Mouse (Mus musculus) thymus, postnatal 4 days (tissue): ENCODE data around the gene Iqgap2.

Experiments
- DNase-seq: peaks from one replicate; pipeline ENCODE4 v3.0.0; 2021

Iqgap2 gene

DNA sequence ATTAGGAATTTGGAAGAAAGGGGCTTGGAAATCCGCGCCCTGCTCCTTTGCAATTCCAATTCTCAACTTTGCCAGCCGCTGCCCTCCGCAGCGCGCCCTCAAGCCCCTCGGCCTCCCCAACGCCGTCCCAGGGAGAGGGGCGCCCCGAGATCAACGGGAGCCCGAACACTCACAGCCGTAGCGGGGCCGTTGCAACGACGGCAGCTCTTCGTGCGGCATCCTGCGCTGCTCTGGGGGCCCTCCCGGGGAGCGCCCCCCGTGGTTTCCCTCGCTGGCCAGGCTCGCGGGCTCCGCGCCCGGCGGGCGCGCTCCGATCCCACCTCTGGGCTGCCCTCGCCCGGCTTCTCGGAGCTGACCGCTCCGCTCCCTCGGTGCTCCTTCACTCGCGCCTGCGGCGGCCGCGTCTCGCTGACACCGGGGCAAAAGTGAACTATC lies at the start of gene Iqgap2:
TSS of gene Iqgap2 (minus strand) at position 432 of the 435 bp plus-strand sequence.
- DNase-seq: peak; percentile 74

DNA sequence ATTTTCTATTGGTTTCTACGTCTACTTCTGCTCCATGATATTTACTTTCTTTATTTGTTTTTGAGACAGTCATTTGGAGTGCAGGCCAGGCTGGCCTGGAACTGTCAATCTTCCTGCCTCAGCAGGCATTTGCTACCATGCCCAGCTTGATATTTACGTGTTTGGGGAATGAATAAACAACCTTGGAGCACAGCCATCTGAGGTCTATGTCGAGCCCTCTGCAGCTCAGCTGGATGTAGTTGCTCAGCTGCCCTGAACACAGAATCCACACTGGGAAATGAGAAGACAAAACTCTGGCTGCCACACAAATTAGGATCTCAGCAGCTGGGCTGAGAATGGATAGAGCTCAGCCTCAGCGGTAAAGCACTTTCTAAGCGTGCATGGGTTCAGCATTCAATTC lies 49.1 kb upstream of the Iqgap2 start:
- no peak for DNase-seq

DNA sequence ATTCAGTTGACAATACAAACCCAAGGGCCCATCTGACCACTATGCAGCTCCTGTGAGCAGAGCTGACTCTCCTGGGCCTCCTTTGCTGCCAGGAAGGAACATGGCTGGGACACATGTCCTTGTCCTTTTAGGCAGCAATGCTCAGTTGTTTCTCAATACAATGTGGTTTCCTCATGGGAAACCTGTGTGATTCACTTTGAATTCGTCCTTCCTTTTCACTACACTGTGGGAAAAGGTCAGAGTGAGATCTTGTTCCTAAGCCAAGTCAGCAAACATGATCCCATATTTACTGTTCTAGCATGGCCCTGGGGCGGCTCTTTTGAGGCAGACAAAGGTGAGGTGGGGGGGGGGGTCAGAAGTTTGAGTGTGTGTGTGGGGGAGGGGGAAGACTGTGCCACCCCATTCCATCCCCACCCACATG lies 32.5 kb upstream of the Iqgap2 start:
- DNase-seq: no peak

DNA sequence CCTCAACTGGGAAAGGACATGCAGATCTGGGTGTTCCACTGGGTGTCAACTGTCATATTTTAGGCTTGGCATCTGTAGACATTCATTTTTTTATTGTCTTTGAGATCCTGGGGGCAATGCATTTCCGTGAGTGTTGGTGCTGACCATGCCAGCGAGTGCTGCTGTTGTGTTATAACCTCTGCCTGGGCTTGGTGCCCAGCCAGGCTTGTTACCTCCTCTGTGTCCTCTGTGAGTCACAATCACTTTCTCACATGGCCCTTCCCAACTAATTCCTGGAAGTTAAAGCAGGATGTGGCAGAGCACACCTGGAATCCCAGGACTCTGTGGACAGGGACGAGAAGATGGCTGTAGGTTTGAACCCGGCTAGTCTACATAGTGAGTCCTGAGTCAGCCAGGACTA lies 30.9 kb upstream of the Iqgap2 start:
- DNase-seq: no peak

GRCm38 (mm10) chr13:95918624-95919284 lies 27.0 kb upstream of the Iqgap2 start:
- no peak for DNase-seq

DNA sequence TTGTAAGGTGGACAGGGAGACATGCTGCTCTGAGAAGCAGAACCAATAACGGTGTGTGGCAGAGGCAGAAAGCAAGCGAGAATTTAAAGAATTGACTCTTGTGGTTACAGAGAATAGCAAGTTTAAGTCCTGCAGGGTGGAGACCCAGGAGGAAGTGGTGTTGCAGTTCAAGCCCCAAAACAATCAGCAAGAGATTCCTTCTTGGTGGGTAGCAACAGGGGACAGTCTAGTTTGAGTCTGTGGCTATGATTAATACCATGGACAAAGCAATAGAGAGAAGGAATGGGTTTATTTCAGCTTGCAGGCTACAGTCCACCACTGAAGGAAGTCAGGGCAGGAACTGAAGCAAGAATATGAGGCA lies 21.3 kb upstream of the Iqgap2 start:
- DNase-seq: no peak

DNA sequence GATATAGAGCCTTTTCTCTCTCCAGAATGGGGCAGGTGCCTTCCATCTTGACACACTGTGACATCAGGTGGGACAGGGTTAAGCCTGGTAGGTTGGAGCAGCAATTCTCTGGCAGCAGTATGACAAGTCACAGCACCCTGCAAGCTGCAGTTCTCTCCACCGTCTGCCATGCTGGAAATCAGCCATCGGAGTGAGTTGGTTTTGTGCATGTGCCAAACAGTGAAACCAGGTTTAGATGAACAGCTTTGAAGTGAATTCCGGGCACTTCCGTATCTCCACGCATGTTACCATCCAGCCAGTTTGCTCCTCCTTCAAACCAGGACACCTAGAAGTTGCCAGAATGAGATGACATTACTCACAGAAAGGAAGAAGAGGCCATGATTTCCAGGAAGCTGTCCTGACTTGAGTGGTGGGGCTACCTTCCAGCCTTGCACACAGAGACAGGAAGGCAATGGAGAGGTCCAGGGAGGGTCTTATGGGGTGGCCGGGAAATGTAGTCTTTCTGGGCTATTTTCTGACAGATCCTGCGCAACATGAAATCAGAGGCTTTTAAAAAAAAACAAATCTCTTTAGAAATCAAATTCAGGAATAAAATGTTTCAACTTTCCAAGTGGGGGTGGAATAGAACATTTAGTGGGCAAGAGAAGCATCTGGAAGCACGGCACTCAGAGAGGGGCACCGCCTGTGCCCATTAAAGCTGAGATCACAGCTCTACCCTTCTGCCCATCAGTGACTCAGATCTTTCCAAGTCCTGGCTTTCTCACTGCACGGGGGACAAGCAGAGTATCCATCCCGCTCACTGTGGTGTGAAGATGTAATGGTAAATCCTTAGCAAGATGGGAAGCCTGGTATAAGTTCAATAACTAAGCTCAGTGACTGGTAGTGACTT lies 20.7 kb upstream of the Iqgap2 start:
- no peak for DNase-seq

DNA sequence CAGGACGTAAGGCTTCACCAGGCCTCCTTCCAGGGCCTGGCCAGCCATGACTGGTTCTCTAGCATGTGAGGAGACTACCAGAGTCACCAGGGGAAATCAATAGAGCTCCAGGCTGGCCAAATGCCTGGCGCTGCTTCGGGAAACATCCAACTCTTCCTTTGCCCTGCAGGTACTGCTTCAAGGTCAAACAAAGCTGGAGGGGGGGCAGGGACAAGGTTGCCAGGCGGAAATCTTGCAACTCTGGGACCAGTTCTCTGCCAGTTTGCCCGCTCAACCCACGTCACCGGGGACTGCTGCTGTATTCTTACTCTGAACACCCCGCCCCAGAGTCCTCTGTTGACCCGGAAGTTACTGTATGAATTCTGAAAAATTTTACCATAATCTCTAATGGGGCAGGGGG lies 18.5 kb upstream of the Iqgap2 start:
- DNase-seq: no peak

- no peak for DNase-seq
Measured at GRCm38 (mm10) chr13:95909244-95909643, 17.5 kb upstream of the Iqgap2 start.

DNA sequence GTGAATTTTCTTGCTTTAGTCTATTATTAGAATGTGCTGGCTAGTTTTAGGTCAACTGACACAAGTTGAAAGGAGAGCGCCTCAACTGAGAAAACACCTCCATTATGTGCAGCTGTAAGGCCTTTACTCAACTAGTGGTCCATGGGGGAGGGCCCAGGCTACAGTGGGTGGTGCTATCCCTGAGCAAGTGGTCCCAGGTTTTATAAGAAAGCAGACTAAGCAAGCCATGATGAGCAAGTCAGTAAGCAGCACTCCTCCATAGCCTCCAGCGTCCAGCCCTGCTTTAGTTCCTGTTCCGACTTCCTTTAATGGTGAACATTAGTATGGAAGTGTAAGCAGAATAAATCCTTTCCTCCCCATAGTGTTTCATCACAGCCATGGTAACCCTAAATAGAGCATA lies 11.0 kb upstream of the Iqgap2 start:
- DNase-seq: no peak

DNA sequence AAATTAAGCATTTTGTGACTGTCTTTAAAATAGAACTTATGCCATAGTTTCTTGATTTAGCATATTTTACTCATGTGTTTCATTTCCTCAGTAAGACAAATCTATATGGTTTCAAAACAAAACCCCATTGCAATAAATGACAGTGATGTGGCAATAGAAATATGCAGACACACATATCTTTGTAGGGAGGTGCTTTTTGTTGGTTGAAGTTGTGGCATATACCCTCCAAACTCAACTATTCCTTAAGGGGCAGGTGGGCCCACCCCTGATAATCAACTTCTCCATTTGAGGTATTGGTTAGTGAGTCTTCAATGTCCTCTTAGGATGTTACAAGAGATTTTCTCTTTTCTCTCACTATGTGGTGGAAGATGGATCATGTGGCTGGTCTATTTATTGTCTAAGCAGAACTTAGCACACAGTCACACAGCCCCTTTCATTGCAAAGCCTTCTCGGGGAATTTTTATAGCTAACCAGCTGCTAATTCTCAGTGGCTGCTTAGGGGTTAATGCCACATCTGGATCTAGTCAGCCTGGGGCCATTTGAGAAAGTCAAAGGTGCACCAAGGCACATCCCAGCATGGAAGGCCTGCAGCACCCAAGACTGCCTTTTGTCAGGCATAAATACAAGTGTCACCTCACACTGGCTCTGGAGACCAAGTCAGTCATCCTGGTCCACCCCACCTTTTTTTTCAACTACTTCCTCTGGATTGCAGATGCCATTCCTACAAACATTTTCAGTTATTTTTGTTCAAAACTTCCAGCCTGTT lies 8.3 kb upstream of the Iqgap2 start:
- DNase-seq: no peak

DNA sequence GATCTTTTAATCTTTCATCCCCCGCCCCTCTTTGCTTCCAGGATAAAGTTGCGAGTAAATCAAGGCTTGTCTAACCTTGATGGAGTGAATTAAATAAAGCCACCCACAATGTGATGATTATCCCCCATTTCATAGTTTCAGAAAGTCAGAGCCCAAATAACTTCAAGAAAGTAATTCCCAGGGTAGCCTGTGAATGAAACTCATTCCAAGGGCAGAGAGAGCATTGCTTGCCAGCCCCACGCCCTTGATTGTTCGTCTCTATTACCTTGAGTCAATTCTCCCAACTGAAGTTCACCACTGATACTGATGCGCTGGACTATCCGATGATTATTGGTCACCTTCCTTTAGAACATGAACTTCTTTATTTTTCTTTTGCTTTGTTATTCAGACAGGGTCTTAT lies 4.8 kb upstream of the Iqgap2 start:
- no peak for DNase-seq

DNA sequence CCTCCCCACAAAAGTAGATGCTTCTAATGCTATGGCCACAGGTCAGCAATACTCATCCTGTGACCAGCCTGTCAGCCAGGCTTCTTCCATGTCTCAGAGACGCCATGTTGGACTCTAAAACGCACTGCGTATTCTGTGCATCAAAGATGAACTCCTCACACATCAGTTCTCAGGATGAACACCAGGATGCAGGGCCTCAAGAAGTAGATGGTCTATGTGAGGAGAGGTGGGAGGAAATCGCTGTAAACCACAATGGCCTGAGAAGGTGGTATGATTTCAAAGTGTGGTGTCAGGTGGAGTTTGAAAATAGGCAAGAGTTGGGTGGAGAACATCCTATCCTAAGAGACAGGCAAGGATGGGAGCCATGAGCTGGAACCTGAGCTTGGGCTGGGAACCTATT lies 1.4 kb upstream of the Iqgap2 start:
- no peak for DNase-seq

DNA sequence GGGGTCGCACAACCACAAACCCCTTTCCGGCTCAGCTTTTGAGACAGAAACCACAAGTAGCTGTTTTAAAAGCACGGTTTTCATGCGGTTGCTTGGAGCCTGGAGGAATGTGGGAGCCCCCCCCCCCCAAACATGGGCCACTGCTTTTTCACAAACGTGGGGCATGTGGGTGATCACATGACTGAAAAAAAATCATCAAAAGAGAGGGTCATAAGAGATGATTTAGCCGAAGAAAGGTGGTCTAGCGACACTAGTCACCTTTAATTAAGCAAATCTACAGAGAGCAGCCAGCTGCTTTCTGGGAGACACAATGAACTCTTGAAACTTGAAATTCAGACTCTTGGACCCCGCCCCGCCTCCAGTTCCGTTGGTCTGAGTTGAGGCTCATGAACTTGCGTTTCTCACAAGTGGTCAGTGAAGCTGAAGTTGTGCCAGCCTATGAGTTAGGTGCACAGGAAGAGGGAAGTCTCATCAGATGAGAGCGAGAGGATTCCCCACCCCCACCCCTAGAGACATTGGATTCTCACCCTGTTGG lies 956 bp upstream of the Iqgap2 start:
- DNase-seq: peak; percentile 54

- DNase-seq: peak; percentile 94
Measured at GRCm38 (mm10) chr13:95891926-95892610, 346 bp upstream of the Iqgap2 start.

DNA sequence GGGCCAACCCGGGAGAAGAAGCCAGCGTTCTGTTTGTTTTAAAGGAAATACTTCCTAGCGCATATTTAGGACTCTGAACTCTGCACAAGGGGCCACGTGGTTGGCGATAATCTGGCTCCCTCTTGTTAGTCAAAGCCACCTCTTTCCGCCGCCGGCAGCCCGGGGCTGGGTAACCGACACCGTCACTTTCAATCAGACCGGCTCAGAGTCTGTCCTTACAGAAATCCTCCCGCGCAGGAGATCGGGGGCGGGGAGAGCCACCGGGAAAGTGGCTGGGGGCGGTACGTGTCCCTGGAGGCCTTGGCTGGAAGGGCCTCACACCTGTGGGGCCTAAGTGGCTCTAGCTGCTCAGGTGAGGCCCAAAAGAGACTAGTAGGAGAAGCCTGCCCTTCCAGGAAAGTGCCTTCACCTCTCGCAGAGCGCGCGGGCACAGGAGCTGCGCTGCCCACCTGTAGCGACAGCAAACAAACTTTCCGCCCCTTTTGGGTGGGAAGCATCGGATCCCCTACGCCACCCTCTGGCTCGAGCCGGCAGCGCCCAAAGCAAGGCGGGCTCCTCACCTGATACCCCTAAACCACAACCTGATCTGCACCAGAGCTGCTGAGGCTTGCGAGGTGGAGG lies 761 bp downstream of the Iqgap2 start:
- DNase-seq: peak; percentile 89

- peak; percentile 35 for DNase-seq
Measured at GRCm38 (mm10) chr13:95889981-95890545, 1.7 kb downstream of the Iqgap2 start.

- no peak for DNase-seq
Measured at GRCm38 (mm10) chr13:95889366-95889765, 2.4 kb downstream of the Iqgap2 start.

DNA sequence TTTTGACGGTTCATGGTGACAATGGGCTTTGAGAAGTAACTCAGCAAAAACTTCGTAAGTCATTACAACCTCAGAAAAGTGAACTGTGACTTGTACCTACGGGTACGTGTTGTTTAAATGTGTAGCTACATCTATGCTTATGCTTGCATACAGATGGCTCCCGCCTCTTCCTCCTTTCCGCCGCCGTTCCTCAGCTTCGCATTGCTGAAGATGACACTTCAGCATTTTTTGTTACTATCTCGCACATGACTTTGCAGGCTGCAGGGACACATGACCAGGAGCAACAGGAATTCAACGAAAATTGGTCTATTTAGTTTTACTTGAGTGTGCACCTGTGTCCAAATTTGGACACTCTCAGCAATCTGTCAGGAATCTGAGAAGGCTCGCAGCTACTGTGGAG lies 3.1 kb downstream of the Iqgap2 start:
- no peak for DNase-seq

DNA sequence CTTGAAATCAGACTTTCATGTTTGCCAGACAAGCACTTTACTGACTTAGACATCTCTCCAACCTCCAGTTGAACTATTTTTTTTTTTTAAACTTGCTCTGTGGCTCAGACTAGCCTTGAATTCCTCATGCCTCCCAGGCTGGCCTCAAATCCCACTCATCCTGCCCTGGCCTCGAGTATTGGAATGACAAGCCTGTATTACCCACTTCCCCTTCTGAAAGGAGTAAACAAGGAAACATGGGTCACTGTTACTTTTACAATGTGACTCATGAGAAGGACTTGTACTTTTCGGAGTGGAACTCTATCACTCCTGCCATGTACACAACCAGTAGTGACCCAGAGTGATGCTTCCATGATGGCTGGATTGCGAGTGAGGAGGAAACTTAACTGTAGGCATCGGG lies 3.6 kb downstream of the Iqgap2 start:
- no peak for DNase-seq

- DNase-seq: no peak
Measured at GRCm38 (mm10) chr13:95887375-95887774, 4.3 kb downstream of the Iqgap2 start.

DNA sequence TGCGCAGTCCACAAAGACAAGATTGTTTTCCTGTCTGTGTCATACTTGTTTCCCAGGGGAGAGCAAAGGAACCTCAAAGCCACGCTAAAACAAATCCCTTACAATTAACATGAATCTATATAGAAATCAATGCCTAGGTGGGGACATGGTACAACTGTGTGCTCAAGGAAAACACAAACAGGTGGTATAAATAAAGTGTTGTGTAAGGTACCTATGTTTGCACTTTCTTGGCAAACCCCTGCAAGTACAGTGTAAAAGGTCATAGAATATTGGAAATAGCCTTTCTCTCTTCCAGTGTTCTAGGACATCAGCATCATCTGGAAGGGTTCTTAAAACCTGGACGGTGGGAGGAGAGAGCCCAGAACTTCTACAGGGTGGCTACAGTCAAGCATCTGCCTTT lies 7.3 kb downstream of the Iqgap2 start:
- DNase-seq: no peak
